Mouse (Mus musculus): ENCODE results near the gene Adam12. TPM values are rescaled to one million over a fixed set of nuclear protein-coding genes. Genes with fewer than 3 reads are reported as not detected.

Adam12 gene
- polyA plus RNA-seq, 2 experiments, result 17.0 to 18.1 TPM

GRCm38 (mm10) chr7:134170180-134170910, 61.6 kb downstream of the Adam12 start:
- Histone ChIP-seq H3K36me3 (ENCODE audit: control insufficient read depth, insufficient read depth, low read length) (no peaks in the 10 kb centered on the region), H3K27me3 (ENCODE audit: control insufficient read depth, insufficient read depth, low read length) (no peaks in the 10 kb centered on the region), H3K4me2 (replicated peaks; ENCODE audit: low read depth, low read length, severe bottlenecking) (no peak overlapping the region), H3K4me1 (ENCODE audit: control insufficient read depth, insufficient read depth, low read length) (peaks cover 11% of the 10 kb centered on the region; the same call in 1 of the 2 replicates), H3K9me3 (ENCODE audit: control insufficient read depth, low read length) (no peaks in the 10 kb centered on the region), H3K4me3 (replicated peaks; ENCODE audit: low read length) (no peak overlapping the region), H3K9ac (ENCODE audit: low read depth, low read length, severe bottlenecking) (no peak overlapping the region), H3K27ac (replicated peaks; ENCODE audit: low read depth, low read length) (no peak overlapping the region)
- DNase-seq (ENCODE audit: low spot score) (no peak), ATAC-seq (ENCODE audit: low FRiP score, low read depth) (no peak)
- WGBS, result 85% methylated on average over 9 of the region's 9 CpGs
- TF ChIP-seq POLR2A (IDR thresholded peaks at IDR 0.05; ENCODE audit: borderline replicate concordance, extremely low read depth, insufficient read depth, insufficient read length), result no peak

- Histone ChIP-seq H3K27me3 (ENCODE audit: control insufficient read depth, insufficient read depth, low read length) (no peaks in the 10 kb centered on the region), H3K4me2 (replicated peaks; ENCODE audit: low read depth, low read length, severe bottlenecking) (no peak overlapping the region), H3K4me1 (ENCODE audit: control insufficient read depth, insufficient read depth, low read length) (peaks cover 11% of the 10 kb centered on the region; the same call in 1 of the 2 replicates), H3K9ac (ENCODE audit: low read depth, low read length, severe bottlenecking) (no peak overlapping the region), H3K36me3 (ENCODE audit: control insufficient read depth, insufficient read depth, low read length) (no peaks in the 10 kb centered on the region), H3K9me3 (ENCODE audit: control insufficient read depth, low read length) (no peaks in the 10 kb centered on the region), H3K4me3 (replicated peaks; ENCODE audit: low read length) (no peak overlapping the region), H3K27ac (replicated peaks; ENCODE audit: low read depth, low read length) (no peak overlapping the region)
- no peak for ATAC-seq (ENCODE audit: low FRiP score, low read depth)
- no peak for TF ChIP-seq POLR2A (IDR thresholded peaks at IDR 0.05; ENCODE audit: borderline replicate concordance, extremely low read depth, insufficient read depth, insufficient read length)
- 90% methylated on average over 2 of the region's 2 CpGs for WGBS
- no peak for DNase-seq (ENCODE audit: low spot score)
These were observed 62.2 kb downstream of the Adam12 start for GRCm38 (mm10) chr7:134169780-134170179.

- Histone ChIP-seq H3K9ac (ENCODE audit: low read depth, low read length, severe bottlenecking) (no peak overlapping the region), H3K4me2 (replicated peaks; ENCODE audit: low read depth, low read length, severe bottlenecking) (no peak overlapping the region), H3K4me3 (replicated peaks; ENCODE audit: low read length) (no peak overlapping the region), H3K9me3 (ENCODE audit: control insufficient read depth, low read length) (no peaks in the 10 kb centered on the region), H3K4me1 (ENCODE audit: control insufficient read depth, insufficient read depth, low read length) (0 out of 2 replicates have a peak, but pooled peaks cover 3% of the 10 kb centered on the region), H3K27ac (replicated peaks; ENCODE audit: low read depth, low read length) (no peak overlapping the region), H3K27me3 (ENCODE audit: control insufficient read depth, insufficient read depth, low read length) (no peaks in the 10 kb centered on the region), H3K36me3 (ENCODE audit: control insufficient read depth, insufficient read depth, low read length) (no peaks in the 10 kb centered on the region)
- TF ChIP-seq POLR2A (IDR thresholded peaks at IDR 0.05; ENCODE audit: borderline replicate concordance, extremely low read depth, insufficient read depth, insufficient read length), result no peak
- 16% methylated on average over 3 of the region's 3 CpGs for WGBS
- ATAC-seq (ENCODE audit: low FRiP score, low read depth) (no peak), DNase-seq (ENCODE audit: low spot score) (no peak)
These were observed 64.4 kb downstream of the Adam12 start for GRCm38 (mm10) chr7:134167586-134167985.

DNA sequence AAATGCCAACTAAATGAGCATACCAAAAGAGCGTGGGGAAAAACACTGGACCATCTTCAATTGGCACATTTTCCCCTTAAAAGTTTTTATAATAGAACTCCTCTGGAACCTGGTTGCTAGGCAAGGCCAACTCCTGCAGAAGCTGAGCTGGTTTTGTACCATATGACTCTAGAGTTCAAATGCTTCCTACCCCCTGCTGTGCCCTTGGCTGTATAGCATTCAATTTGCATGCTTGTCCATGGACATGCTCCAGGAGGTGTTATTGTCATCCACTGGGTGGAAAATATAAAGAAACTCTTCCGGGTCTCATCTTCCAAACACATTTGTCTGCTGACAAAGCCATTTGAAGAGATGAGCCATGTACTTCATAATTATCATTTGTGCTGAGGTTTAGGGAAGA, 68.2 kb downstream of the Adam12 start:
- DNase-seq (ENCODE audit: low spot score) (no peak), ATAC-seq (ENCODE audit: low FRiP score, low read depth) (no peak)
- H3K4me1 ChIP-seq (ENCODE audit: control insufficient read depth, insufficient read depth, low read length), result 0 out of 2 replicates have a peak, but pooled peaks cover 3% of the 10 kb centered on the region
- no peak overlapping the region for H3K4me3 ChIP-seq (replicated peaks; ENCODE audit: low read length)
- H3K36me3 ChIP-seq (ENCODE audit: control insufficient read depth, insufficient read depth, low read length), result no peaks in the 10 kb centered on the region
- no peak overlapping the region for H3K4me2 ChIP-seq (replicated peaks; ENCODE audit: low read depth, low read length, severe bottlenecking)
- WGBS, result 83% methylated on average over 2 of the region's 2 CpGs
- H3K27ac ChIP-seq (replicated peaks; ENCODE audit: low read depth, low read length), result no peak overlapping the region
- no peak overlapping the region for H3K9ac ChIP-seq (ENCODE audit: low read depth, low read length, severe bottlenecking)
- no peak for TF ChIP-seq POLR2A (IDR thresholded peaks at IDR 0.05; ENCODE audit: borderline replicate concordance, extremely low read depth, insufficient read depth, insufficient read length)
- no peaks in the 10 kb centered on the region for H3K27me3 ChIP-seq (ENCODE audit: control insufficient read depth, insufficient read depth, low read length)
- no peaks in the 10 kb centered on the region for H3K9me3 ChIP-seq (ENCODE audit: control insufficient read depth, low read length)

DNA sequence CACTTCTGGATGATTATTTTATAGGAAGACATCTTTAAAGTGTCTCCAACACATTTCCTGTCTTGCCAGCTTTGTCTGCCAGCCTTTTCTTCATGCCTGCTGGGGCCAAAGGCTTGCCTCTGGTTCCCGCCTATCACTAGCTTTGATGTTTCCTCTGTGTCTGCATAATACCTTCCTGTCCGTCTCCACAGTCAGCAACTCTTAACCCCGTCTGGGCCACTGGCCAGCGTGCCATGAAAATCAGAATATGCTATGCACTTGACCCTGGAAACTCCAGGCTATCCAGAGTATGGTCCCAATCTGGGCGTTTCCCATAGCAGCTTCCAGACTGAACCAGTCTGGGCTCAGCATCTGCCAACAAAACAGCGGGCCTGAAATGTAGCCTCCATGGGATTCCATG, 69.1 kb downstream of the Adam12 start:
- no peak overlapping the region for H3K27ac ChIP-seq (replicated peaks; ENCODE audit: low read depth, low read length)
- 0 out of 2 replicates have a peak, but pooled peaks cover 3% of the 10 kb centered on the region for H3K4me1 ChIP-seq (ENCODE audit: control insufficient read depth, insufficient read depth, low read length)
- DNase-seq (ENCODE audit: low spot score) (no peak), ATAC-seq (ENCODE audit: low FRiP score, low read depth) (no peak)
- no peaks in the 10 kb centered on the region for H3K27me3 ChIP-seq (ENCODE audit: control insufficient read depth, insufficient read depth, low read length)
- no peak overlapping the region for H3K9ac ChIP-seq (ENCODE audit: low read depth, low read length, severe bottlenecking)
- 50% methylated on average over 6 of the region's 6 CpGs for WGBS
- no peak overlapping the region for H3K4me3 ChIP-seq (replicated peaks; ENCODE audit: low read length)
- no peak overlapping the region for H3K4me2 ChIP-seq (replicated peaks; ENCODE audit: low read depth, low read length, severe bottlenecking)
- H3K36me3 ChIP-seq (ENCODE audit: control insufficient read depth, insufficient read depth, low read length), result no peaks in the 10 kb centered on the region
- no peaks in the 10 kb centered on the region for H3K9me3 ChIP-seq (ENCODE audit: control insufficient read depth, low read length)
- TF ChIP-seq POLR2A (IDR thresholded peaks at IDR 0.05; ENCODE audit: borderline replicate concordance, extremely low read depth, insufficient read depth, insufficient read length), result no peak

Measured in limb, embryonic 14.5 days (tissue).